Mouse (Mus musculus) heart, postnatal 0 days (tissue): ENCODE results near the gene Lhfpl2.

Experiments used
- CTCF ChIP-seq: IDR thresholded peaks from 2 replicates; pipeline ENCODE4 v1.5.1; 2016; ENCODE audit warnings: antibody characterized with exemption, control low read depth, low read depth
- EP300 ChIP-seq: IDR thresholded peaks from 2 replicates; pipeline ENCODE4 v1.6.1; 2016; ENCODE audit warnings: antibody characterized with exemption, low read depth

DNA sequence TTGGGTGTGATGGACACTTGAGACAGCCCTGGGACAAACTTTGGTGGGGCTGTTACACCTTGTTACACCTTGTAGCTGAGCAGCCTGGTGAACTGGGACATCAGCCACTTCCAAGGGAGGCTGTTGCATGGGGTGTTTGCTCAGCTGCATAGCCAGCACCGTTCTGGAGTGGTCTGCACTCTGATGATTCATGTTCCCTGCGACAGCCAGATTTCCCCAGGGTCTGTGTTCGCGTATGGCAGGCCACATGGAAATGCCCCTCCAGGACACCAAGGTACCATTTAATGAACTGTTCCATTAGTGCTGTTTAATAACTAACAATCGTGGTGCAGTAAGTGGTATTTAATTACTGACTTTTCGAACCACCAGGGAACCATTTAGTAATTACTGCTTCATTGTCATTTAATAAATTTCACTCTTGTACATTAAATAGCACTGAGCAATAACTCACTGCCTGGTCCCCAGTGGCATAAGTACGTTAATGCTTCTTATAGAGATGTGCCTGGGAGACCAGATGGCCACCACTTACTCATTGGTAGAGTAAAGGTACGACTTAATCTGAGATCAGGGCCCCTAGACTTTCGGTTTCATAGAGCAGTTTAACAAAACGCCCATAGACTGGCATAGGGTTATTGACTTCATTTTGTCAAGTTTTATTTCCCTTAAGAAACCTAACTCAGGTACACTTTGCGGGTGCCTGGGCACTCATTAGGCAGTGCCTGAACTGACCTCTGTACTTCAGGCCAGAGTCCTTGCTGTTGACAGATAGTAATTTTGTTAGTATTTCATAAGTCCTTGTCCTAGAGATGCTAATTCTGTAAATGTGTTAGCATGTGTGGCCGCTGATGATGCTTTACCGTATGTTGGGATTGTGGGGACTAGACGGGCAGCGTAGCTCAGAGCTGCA is 26.9 kb downstream of the Lhfpl2 start:
- TF ChIP-seq EP300 (no peak), CTCF (no peak)
